Mouse (Mus musculus): Measurements from ENCODE around the gene Heatr6. TPM values are rescaled to one million over a fixed set of nuclear protein-coding genes. Genes with fewer than 3 reads are reported as not detected.

The Heatr6 gene
- total RNA-seq, 1 experiment = 16.7 TPM

DNA sequence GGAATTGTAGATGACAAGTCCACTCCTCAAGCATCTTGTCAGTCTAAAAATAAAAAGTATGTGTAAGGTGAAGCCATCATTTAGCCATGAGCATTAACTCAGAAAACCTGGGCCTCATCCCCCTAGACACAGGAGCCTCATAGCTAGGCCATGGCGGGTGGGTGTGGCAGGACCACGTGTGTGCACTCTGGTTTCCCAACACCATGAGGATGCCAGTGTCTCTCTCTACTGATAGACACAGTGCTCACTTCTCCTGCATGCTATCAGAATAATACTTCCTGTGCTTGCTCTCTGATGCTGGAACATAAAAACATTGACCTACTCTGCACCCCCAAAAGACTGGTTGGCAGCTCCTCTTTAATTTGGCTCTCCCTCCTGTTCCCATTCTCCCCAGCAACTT lies 17.6 kb upstream of the Heatr6 start:
- Histone ChIP-seq H3K27ac (ENCODE audit: insufficient read depth, low read depth, low read length, poor library complexity, severe bottlenecking) (no peak overlapping the region), H3K36me3 (ENCODE audit: control insufficient read depth, insufficient read depth, low read length, poor library complexity, severe bottlenecking) (no peaks in the 10 kb centered on the region), H3K9me3 (ENCODE audit: control insufficient read depth, insufficient read depth, low read depth, low read length) (no peaks in the 10 kb centered on the region), H3K9ac (ENCODE audit: insufficient read depth, low read depth, low read length, poor library complexity, severe bottlenecking) (no peak overlapping the region), H3K4me1 (ENCODE audit: control insufficient read depth in 2 of 2, insufficient read depth in 2 of 2, low read length in 2 of 2, poor library complexity in 1 of 2) (no peaks in the 10 kb centered on the region), H3K4me3 (ENCODE audit: insufficient read depth in 1 of 2, low read depth in 1 of 2, low read length in 2 of 2, poor library complexity in 1 of 2, severe bottlenecking in 1 of 2) (no peak overlapping the region)
- in situ Hi-C loops (cut with MboI; ENCODE audit: low sequenced_read_pairs in 2 of 2, unreplicated experiment in 2 of 2) = loop anchor here in 1 of 2 experiments (25.0 kb wide), 1 partner anchor 174 kb away; no protein-coding TSS in a partner anchor
- DNase-seq (ENCODE audit: low read depth, low spot score) = no peak
- no peak for TF ChIP-seq ZNF384 (IDR thresholded peaks at IDR 0.05; ENCODE audit: low read depth, low read length)
- TF ChIP-seq MAFK (IDR thresholded peaks at IDR 0.05; ENCODE audit: insufficient read depth, low read depth, low read length) = no peak
- no peak for TF ChIP-seq CHD2 (IDR thresholded peaks at IDR 0.05; ENCODE audit: low read depth, low read length)
- TF ChIP-seq HCFC1 (IDR thresholded peaks at IDR 0.05; ENCODE audit: borderline replicate concordance, insufficient read depth, low read length) = no peak
- TF ChIP-seq ZC3H11A (IDR thresholded peaks at IDR 0.05; ENCODE audit: borderline replicate concordance, low read depth, low read length) = no peak

GRCm38 (mm10) chr11:83737109-83737558 lies 16.4 kb upstream of the Heatr6 start:
- in situ Hi-C loops (cut with MboI; ENCODE audit: low sequenced_read_pairs in 2 of 2, unreplicated experiment in 2 of 2) = loop anchor here in 1 of 2 experiments (25.0 kb wide), 1 partner anchor 175 kb away; no protein-coding TSS in a partner anchor
- Histone ChIP-seq H3K4me1 (ENCODE audit: control insufficient read depth in 2 of 2, insufficient read depth in 2 of 2, low read length in 2 of 2, poor library complexity in 1 of 2) (no peaks in the 10 kb centered on the region), H3K27ac (ENCODE audit: insufficient read depth, low read depth, low read length, poor library complexity, severe bottlenecking) (no peak overlapping the region), H3K4me3 (ENCODE audit: insufficient read depth in 1 of 2, low read depth in 1 of 2, low read length in 2 of 2, poor library complexity in 1 of 2, severe bottlenecking in 1 of 2) (no peak overlapping the region), H3K9me3 (ENCODE audit: control insufficient read depth, insufficient read depth, low read depth, low read length) (no peaks in the 10 kb centered on the region), H3K36me3 (ENCODE audit: control insufficient read depth, insufficient read depth, low read length, poor library complexity, severe bottlenecking) (no peaks in the 10 kb centered on the region), H3K9ac (ENCODE audit: insufficient read depth, low read depth, low read length, poor library complexity, severe bottlenecking) (no peak overlapping the region)
- no peak for DNase-seq (ENCODE audit: low read depth, low spot score)
- TF ChIP-seq ZC3H11A (IDR thresholded peaks at IDR 0.05; ENCODE audit: borderline replicate concordance, low read depth, low read length) (no peak), MAFK (IDR thresholded peaks at IDR 0.05; ENCODE audit: insufficient read depth, low read depth, low read length) (no peak), CHD2 (IDR thresholded peaks at IDR 0.05; ENCODE audit: low read depth, low read length) (no peak), HCFC1 (IDR thresholded peaks at IDR 0.05; ENCODE audit: borderline replicate concordance, insufficient read depth, low read length) (no peak), ZNF384 (IDR thresholded peaks at IDR 0.05; ENCODE audit: low read depth, low read length) (no peak)

GRCm38 (mm10) chr11:83739241-83739640 lies 14.3 kb upstream of the Heatr6 start:
- Histone ChIP-seq H3K27ac (ENCODE audit: insufficient read depth, low read depth, low read length, poor library complexity, severe bottlenecking) (no peak overlapping the region), H3K36me3 (ENCODE audit: control insufficient read depth, insufficient read depth, low read length, poor library complexity, severe bottlenecking) (no peaks in the 10 kb centered on the region), H3K9ac (ENCODE audit: insufficient read depth, low read depth, low read length, poor library complexity, severe bottlenecking) (no peak overlapping the region), H3K9me3 (ENCODE audit: control insufficient read depth, insufficient read depth, low read depth, low read length) (no peaks in the 10 kb centered on the region), H3K4me1 (ENCODE audit: control insufficient read depth in 2 of 2, insufficient read depth in 2 of 2, low read length in 2 of 2, poor library complexity in 1 of 2) (no peaks in the 10 kb centered on the region), H3K4me3 (ENCODE audit: insufficient read depth in 1 of 2, low read depth in 1 of 2, low read length in 2 of 2, poor library complexity in 1 of 2, severe bottlenecking in 1 of 2) (no peak overlapping the region)
- in situ Hi-C loops (cut with MboI; ENCODE audit: low sequenced_read_pairs in 2 of 2, unreplicated experiment in 2 of 2) = loop anchor here in 1 of 2 experiments (25.0 kb wide), 1 partner anchor 177 kb away; no protein-coding TSS in a partner anchor
- TF ChIP-seq ZC3H11A (IDR thresholded peaks at IDR 0.05; ENCODE audit: borderline replicate concordance, low read depth, low read length) = peak; percentile 91
- TF ChIP-seq MAFK (IDR thresholded peaks at IDR 0.05; ENCODE audit: insufficient read depth, low read depth, low read length) = no peak
- no peak for TF ChIP-seq HCFC1 (IDR thresholded peaks at IDR 0.05; ENCODE audit: borderline replicate concordance, insufficient read depth, low read length)
- peak; percentile 50 for DNase-seq (ENCODE audit: low read depth, low spot score)

DNA sequence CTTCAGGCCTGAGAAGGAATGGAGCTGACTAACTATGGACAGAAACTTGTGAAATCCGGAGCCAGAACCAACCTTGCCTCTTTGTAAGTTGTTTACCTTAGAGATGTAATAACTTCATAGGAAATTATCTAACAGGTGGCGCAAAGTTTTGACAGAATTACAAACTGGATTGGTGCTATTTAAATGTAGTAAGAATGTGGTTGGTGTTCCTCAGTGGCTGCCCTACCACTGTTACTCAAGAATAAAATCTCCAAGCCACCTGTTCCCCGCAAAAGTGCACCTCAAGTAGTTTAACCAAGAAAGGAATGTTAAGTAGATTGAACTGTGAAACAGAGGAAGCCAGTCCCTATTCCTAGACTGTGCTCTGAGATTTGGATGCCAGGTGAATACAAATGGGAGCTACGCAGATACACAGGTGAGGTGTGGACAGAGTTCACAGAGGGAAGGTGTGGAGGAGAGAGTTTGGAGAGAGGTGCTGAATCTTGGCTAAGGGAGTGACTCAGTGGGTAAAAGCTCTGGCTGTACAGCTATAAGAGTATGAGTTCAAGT lies 13.0 kb upstream of the Heatr6 start:
- in situ Hi-C loops (cut with MboI; ENCODE audit: low sequenced_read_pairs in 2 of 2, unreplicated experiment in 2 of 2) = loop anchor here in 1 of 2 experiments (25.0 kb wide), 1 partner anchor 178 kb away; no protein-coding TSS in a partner anchor
- Histone ChIP-seq H3K9ac (ENCODE audit: insufficient read depth, low read depth, low read length, poor library complexity, severe bottlenecking) (no peak overlapping the region), H3K9me3 (ENCODE audit: control insufficient read depth, insufficient read depth, low read depth, low read length) (no peaks in the 10 kb centered on the region), H3K27ac (ENCODE audit: insufficient read depth, low read depth, low read length, poor library complexity, severe bottlenecking) (no peak overlapping the region), H3K4me1 (ENCODE audit: control insufficient read depth in 2 of 2, insufficient read depth in 2 of 2, low read length in 2 of 2, poor library complexity in 1 of 2) (no peaks in the 10 kb centered on the region), H3K4me3 (ENCODE audit: insufficient read depth in 1 of 2, low read depth in 1 of 2, low read length in 2 of 2, poor library complexity in 1 of 2, severe bottlenecking in 1 of 2) (no peak overlapping the region), H3K36me3 (ENCODE audit: control insufficient read depth, insufficient read depth, low read length, poor library complexity, severe bottlenecking) (no peaks in the 10 kb centered on the region)
- TF ChIP-seq CHD2 (IDR thresholded peaks at IDR 0.05; ENCODE audit: low read depth, low read length) (no peak), HCFC1 (IDR thresholded peaks at IDR 0.05; ENCODE audit: borderline replicate concordance, insufficient read depth, low read length) (no peak), ZNF384 (IDR thresholded peaks at IDR 0.05; ENCODE audit: low read depth, low read length) (no peak), ZC3H11A (IDR thresholded peaks at IDR 0.05; ENCODE audit: borderline replicate concordance, low read depth, low read length) (no peak), MAFK (IDR thresholded peaks at IDR 0.05; ENCODE audit: insufficient read depth, low read depth, low read length) (no peak)
- DNase-seq (ENCODE audit: low read depth, low spot score) = no peak

All from ES-E14 (cell line).